Mouse (Mus musculus): ENCODE measurements around the gene Timm29. TPM values are rescaled to one million over a fixed set of nuclear protein-coding genes. Genes with fewer than 3 reads are reported as not detected.

Timm29 gene
- total RNA-seq, 2 experiments from 2014 or later = 61.7 to 63.6 TPM

- DNase-seq (ENCODE audit: low spot score in 2 of 2) = peak; percentile 100
Measured at GRCm38 (mm10) chr9:21615617-21616231, 23.2 kb downstream of the Timm29 start, which contains the start of gene Smarca4. Gene Smarca4 (plus strand): TSS chr9:21616169.

DNA sequence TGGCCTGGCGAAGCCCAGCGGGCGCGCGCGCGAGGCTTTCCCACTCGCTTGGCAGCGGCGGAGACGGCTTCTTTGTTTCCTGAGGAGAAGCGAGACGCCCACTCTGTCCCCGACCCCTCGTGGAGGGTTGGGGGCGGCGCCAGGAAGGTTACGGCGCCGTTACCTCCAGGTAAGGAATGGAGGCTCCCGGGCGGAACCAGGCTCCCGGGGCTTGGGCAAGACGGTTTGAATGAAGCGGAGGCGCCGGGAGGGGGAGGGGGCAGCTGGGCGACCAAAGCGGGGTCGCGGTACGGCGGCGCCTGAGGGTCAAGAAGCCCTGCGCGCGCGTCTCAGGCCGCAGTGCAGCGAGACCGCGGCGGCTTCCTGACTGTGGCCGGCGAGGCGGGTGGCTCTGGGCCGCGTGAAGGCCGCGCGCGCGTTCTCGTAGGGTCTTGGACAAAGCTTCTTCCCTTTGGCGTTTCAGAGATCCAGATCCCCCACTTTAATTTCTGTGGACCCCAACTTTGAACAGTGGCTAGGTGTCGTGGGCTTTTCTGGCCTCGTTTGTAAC, 23.8 kb downstream of the Timm29 start:
- DNase-seq (ENCODE audit: low spot score in 2 of 2) = peak; percentile 73 to 87

DNA sequence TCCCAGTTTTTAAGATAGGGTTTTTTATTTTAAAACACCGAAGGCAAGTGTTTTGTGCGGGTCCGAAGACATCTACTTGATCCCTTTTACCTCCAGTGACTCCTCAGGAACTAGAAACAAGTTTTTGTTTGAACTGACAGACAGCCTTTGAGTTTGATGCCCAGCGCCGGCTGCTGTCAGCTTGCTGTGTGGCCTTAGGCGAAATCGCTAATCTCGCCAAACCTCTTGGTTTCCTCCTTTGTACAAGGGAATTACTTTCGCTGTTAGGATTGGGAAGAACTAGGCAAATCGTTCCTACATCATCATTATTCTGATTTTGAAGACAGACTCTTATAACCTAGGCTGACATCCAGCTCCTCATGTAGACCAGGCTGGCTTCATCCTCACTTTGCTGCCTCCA, 24.5 kb downstream of the Timm29 start:
- no peak for DNase-seq (ENCODE audit: low spot score in 2 of 2)

DNA sequence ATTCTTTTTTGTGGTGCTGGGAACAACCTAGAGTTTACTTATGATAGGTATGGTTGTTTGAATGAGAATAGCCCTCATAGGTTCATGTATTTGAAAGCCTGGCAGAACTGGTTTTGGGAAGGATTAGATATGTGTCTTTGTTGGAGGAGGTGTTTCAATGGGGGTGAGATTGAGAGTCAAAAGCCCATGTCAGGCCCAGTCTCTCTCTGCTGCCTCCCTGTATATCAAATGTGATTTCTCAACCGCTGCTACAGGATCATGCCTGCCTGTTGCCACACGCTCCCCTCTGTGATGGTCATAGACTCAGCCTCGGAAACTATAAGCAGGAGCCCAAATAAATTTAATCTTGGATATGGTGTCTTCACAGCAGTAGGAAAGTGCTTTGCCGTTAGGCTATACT, 27.7 kb downstream of the Timm29 start:
- DNase-seq (ENCODE audit: low spot score in 2 of 2) = no peak

- no peak for DNase-seq (ENCODE audit: low spot score in 2 of 2)
Measured at GRCm38 (mm10) chr9:21622676-21623075, 30.2 kb downstream of the Timm29 start.

DNA sequence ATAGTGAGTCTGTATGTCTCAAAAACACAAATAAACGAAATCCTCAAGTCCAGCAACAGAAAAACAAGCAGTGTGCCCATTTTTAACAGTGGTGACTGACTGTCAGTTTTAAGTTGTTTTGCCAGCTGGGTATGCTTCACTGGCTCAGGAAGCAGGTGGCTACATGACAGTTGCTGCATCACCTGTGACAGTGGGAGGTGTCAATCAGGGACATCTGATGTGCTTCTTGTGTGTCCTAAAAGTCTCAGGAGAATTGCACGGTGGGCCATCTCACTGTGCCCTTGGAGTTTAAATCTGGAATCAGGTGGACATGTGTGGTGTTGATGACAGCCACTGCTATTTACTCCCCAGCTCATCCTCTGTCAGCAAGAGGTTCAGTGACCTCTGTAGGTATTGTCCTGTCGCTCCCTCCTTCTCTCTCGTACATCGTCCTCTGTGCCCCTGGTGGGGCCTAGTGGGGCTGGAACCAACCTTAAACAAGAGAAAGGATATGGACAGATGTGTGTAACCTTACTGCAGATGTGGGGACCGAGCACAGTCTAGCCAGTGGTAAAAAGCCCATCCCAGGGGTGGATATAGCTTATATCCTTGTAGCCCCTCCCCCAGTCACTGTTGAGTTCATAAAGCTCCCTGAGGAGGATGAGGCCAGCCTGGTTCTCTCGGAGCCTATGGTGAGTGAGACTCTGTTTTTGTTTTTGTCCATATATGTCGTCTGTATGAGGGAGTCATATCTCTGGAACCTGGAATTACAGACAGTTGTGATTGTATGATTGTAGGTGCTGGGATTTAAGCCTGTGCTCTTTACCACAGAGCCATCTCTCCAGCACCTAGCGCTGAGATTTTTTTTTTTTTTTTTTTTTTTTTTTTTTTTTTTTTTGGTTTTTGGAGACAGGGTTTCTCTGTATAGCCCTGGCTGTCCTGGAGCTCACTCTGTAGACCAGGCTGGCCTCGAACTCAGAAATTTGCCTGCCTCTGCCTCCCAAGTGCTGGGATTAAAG, 33.1 kb downstream of the Timm29 start:
- no peak for DNase-seq (ENCODE audit: low spot score in 2 of 2)

DNA sequence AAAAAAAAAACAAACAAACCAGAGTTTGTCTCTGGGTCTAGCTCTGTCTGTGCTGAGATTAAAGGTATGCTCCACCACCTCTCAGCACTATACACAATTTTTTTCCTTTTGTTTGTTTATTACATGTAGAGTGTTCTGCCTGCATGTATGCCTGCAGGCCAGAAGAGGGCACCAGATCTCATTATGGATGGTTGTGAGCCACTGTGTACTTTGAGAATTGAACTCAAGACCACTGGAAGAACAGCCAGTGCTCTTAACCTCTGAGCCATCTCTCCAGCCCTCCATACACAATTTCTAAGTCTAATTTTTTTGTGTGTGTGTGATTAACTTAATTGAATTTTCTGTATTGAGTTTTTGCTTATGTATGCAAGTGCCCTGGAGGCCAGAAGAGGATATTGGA, 34.0 kb downstream of the Timm29 start:
- no peak for DNase-seq (ENCODE audit: low spot score in 2 of 2)

DNA sequence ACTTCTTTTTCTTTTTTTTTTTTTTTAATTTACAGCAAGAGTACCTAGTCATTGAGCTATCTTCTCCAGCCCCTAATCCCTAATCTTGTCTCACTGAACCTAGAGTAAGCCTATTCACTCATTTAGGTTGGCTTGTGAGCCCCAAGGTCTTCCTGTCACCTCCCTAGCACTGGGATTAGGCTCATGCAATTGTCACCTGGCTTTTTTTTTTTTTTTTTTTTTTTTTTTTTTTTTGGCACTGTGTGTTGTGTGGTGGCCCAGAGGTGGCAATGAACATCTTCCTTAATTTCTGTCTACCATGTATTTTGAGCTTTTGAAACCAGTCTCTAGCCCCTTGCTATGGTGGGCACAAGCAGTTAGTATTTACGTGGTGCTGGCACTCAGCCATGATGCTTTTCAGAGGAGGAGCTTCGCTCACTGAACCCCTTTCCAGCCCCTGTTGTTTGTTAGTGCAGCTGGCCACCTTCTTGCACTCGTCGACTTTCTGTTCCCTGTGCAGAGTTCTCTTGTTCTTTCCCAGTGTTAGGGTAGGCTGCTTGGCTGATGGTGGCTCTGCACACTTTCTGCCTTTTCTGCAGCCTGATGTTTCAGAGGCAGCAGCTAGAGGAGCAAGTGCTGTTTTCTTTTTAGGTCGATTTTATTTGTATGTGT, 34.7 kb downstream of the Timm29 start:
- DNase-seq (ENCODE audit: low spot score in 2 of 2) = no peak

DNA sequence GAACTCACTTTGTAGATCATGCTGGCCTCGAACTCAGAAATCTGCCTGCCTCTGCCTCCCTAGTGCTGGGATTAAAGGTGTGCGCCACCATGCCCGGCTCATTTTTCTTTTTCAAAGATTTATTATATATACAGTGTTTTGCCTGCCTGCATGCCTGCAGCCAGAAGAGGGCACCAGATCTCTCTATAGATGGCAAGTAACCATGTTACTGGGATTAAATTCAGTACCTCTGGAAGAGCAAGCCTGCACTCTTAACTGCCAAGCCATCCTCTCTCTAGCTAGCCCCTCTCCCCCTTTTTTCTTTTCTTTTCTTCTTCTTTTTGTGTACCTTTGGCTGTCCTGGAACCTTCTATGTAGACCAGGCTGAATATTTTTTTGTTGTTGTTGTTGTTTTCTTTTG, 38.2 kb downstream of the Timm29 start:
- peak; percentile 37 to 80 for DNase-seq (ENCODE audit: low spot score in 2 of 2)

GRCm38 (mm10) chr9:21633106-21633505, 40.6 kb downstream of the Timm29 start:
- no peak for DNase-seq (ENCODE audit: low spot score in 2 of 2)

GRCm38 (mm10) chr9:21635639-21636038, 43.1 kb downstream of the Timm29 start:
- DNase-seq (ENCODE audit: low spot score in 2 of 2) = no peak

DNA sequence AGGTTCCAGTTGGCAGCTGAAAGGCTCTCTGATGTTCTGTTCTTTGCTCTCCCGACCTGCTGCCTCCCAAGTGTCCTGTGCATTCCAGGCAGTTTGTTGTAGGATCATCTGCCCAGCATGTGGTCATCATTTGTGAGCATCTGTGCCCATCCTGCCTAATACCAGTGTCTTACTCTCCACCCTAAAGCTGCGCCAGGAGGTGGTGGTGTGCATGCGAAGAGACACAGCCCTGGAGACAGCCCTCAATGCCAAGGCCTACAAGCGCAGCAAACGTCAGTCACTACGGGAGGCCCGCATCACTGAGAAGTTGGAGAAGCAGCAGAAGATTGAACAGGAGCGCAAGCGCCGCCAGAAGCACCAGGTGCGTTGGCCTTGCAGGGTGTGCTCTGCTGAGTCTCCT, 46.5 kb downstream of the Timm29 start:
- DNase-seq (ENCODE audit: low spot score in 2 of 2) = no peak

Small RNA genes within 50 kb of the gene (microRNA-seq; reads per million reads assigned to microRNA genes)
- gene Mir1946b = 0 reads per million in 2 experiments

Other genes with a start within 250 kb of the Timm29 start
- 100 to 1,000 TPM in 1 of 2 experiments, 10 to 100 TPM in 1; 99.2 to 101 TPM for gene Ilf3, start 224.9 kb upstream of the Timm29 start, total RNA-seq (2021)
- gene Qtrt1, start 180.9 kb upstream of the Timm29 start, total RNA-seq (2021) = 10 to 100 TPM; 26.0 to 36.4 TPM
- gene Dnm2, start 167.8 kb upstream of the Timm29 start, total RNA-seq (2021) = 10 to 100 TPM; 59.8 to 59.9 TPM
- gene Tmed1, start 82.5 kb upstream of the Timm29 start, total RNA-seq (2021) = 10 to 100 TPM; 11.1 to 11.8 TPM
- gene AB124611, start 66.5 kb upstream of the Timm29 start, total RNA-seq (2021) = not detected
- gene Carm1, start 45.8 kb upstream of the Timm29 start, total RNA-seq (2021) = 10 to 100 TPM; 76.4 to 81.6 TPM
- 10 to 100 TPM; 19.5 to 20.0 TPM for gene Yipf2, start 106 bp downstream of the Timm29 start, total RNA-seq (2021)
- 100 to 1,000 TPM; 111 to 117 TPM for gene Smarca4, start 23.4 kb downstream of the Timm29 start, total RNA-seq (2021)
- 10 to 100 TPM; 13.1 to 15.4 TPM for gene Ldlr, start 130.8 kb downstream of the Timm29 start, total RNA-seq (2021)
- gene Spc24, start 167.6 kb downstream of the Timm29 start, total RNA-seq (2021) = 1 to 10 TPM; 1.9 to 2.7 TPM
- 1 to 10 TPM; 7.4 to 7.6 TPM for gene Kank2, start 206.0 kb downstream of the Timm29 start, total RNA-seq (2021)
- gene Angptl8, start 242.8 kb downstream of the Timm29 start, total RNA-seq (2021) = not detected